Mouse (Mus musculus) C2C12 (cell line): Measurements from ENCODE around the gene Olfr1089. TPM values are rescaled to one million over a fixed set of nuclear protein-coding genes. Genes with fewer than 3 reads are reported as not detected.

ENCODE experiments used
- H3K27me3 ChIP-seq: one replicate; pipeline ENCODE4 v1.6.1; 2011; ENCODE audit not compliant: control insufficient read depth, insufficient read depth, insufficient read length
- H3K36me3 ChIP-seq: one replicate; pipeline ENCODE4 v1.6.1; 2011; ENCODE audit not compliant: control insufficient read depth, insufficient read depth
- H3K4me3 ChIP-seq: one replicate; pipeline ENCODE4 v1.5.1; 2011; ENCODE audit warnings: mild to moderate bottlenecking, control low read depth; ENCODE audit not compliant: poor library complexity, insufficient read depth, severe bottlenecking
- H3K79me2 ChIP-seq: one replicate; pipeline ENCODE4 v1.6.1; 2011; ENCODE audit not compliant: control insufficient read depth, insufficient read depth
- H3K79me3 ChIP-seq: one replicate; pipeline ENCODE4 v1.6.1; 2011; ENCODE audit warnings: low read depth, control low read depth
- H3ac ChIP-seq: one replicate; pipeline ENCODE3; 2011; ENCODE audit warnings: low read depth; ENCODE audit not compliant: control insufficient read depth, insufficient read length
- CEBPB ChIP-seq: IDR thresholded peaks from one replicate; pipeline ENCODE4 v1.6.1; 2011; ENCODE audit warnings: low read depth, mild to moderate bottlenecking, control low read depth, moderate library complexity
- CTCF ChIP-seq: IDR thresholded peaks from one replicate; pipeline ENCODE4 v1.5.1; 2011; ENCODE audit not compliant: control insufficient read depth, insufficient read depth, insufficient read length
- FOSL1 ChIP-seq: IDR thresholded peaks from one replicate; pipeline ENCODE4 v1.8.0; 2011; ENCODE audit warnings: mild to moderate bottlenecking, low read length; ENCODE audit not compliant: poor library complexity, insufficient read depth, severe bottlenecking
- MAX ChIP-seq: IDR thresholded peaks from one replicate; pipeline ENCODE4 v1.6.1; 2011; ENCODE audit warnings: mild to moderate bottlenecking, control low read depth
- MYOD1 ChIP-seq: IDR thresholded peaks from one replicate; pipeline ENCODE4 v1.6.1; 2011; ENCODE audit warnings: low read depth; ENCODE audit not compliant: control insufficient read depth, insufficient read length
- MYOG ChIP-seq: IDR thresholded peaks from one replicate; pipeline ENCODE4 v1.6.1; 2011; ENCODE audit not compliant: control insufficient read depth, insufficient read length; ENCODE audit errors: extremely low read depth
- USF1 ChIP-seq: IDR thresholded peaks from one replicate; pipeline ENCODE4 v1.6.1; 2011; ENCODE audit warnings: low read depth, mild to moderate bottlenecking, control low read depth, moderate library complexity
- long read RNA-seq, 2 experiments: library from polyadenylated mRNA; unstranded; transcript quantifications; one replicate each; pipeline ENCODE4 v2.0.0; 2019 to 2020
- polyA plus RNA-seq: library from polyadenylated mRNA; unstranded; fragments of >200 nt; fragmentation: generic; extraction: Trizol; gene quantifications from one replicate; pipeline ENCODE4 v1.2.1, GENCODE M21; 2012; ENCODE audit warnings: missing spikeins

Olfr1089 gene
- polyA plus RNA-seq: not detected
- long read RNA-seq, experiment 1: 0 reads
- long read RNA-seq, experiment 2: 0 reads

DNA sequence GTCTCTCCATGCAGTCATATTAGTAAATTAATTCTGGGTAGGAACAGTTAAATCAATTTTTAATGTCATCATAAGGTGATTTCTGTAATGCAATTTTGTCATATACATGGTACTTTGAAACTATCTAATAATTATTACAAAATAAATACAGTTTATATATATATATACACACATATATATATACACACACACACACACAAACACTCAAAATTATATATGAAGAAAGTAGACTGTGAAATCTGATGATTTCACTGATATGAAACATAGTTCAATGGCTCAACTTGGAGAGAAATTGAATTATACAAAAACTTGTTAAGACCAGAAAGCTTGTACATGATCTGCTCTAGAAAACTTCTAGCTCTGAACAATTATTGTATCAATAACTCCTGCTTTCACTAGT, at the start of gene Olfr1089:
Olfr1089 (minus strand) TSS at position 101 of the 400 bp plus-strand sequence.
- TF ChIP-seq MAX: no peak
- no peak for TF ChIP-seq MYOG
- no peak for TF ChIP-seq USF1
- Histone ChIP-seq H3K4me3 (no peak within 1 kb of the TSS), H3K79me2 (no peaks in the 10 kb centered on the region), H3K36me3 (no peaks in the 10 kb centered on the region), H3K27me3 (no peaks in the 10 kb centered on the region), H3K79me3 (no peaks in the 10 kb centered on the region), H3ac (no peak within 1 kb of the TSS)

DNA sequence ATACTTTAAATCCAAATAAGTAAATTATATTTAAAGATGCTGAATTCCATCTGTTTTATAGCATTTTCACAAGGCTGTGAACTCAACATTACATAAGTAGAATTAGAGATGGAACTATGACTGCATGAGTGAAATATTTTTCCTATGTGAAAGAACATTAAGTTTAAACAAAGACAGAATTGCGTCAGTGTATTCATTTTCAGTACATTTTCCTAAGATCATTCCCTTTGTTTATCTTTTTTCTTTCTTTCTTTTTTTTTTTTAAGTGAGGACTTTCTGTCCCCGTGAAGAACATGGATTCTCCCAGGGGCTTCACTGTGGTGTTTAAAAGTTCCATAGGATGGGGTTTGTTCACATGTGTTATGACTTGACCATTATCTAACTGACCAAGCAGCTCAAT, 48.7 kb upstream of the Olfr1089 start, which contains the start of gene Olfr1093:
Olfr1093 (plus strand) TSS at position 301 of the 400 bp plus-strand sequence.
- Histone ChIP-seq H3K27me3 (no peaks in the 10 kb centered on the region), H3ac (no peak within 1 kb of the TSS), H3K36me3 (no peaks in the 10 kb centered on the region), H3K79me2 (no peaks in the 10 kb centered on the region), H3K4me3 (no peak within 1 kb of the TSS), H3K79me3 (no peaks in the 10 kb centered on the region)
- TF ChIP-seq MYOG: no peak

DNA sequence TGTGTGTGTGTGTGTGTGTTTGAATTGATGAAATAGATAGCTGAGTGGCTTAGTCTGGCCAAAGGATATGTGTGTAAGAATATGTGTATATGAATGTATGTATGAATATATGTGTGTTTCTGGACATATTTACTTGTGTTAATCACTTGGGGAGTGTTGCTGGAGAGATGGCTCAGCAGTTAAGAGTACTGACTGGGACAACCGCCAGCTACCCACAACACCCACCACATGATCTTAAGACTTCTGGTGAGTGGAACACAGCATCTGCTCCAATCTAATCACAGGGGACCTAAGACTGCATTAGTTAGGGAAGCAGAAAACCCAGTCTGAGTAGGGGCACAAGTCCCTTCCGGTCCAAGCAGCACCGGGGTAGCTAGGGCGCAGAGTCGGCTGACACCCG, 27.5 kb upstream of the Olfr1089 start:
- Histone ChIP-seq H3K4me3 (no peak overlapping the region), H3K27me3 (no peaks in the 10 kb centered on the region)
- TF ChIP-seq CTCF: no peak
- TF ChIP-seq MYOG: no peak
- no peak for TF ChIP-seq MAX
- TF ChIP-seq FOSL1: no peak

DNA sequence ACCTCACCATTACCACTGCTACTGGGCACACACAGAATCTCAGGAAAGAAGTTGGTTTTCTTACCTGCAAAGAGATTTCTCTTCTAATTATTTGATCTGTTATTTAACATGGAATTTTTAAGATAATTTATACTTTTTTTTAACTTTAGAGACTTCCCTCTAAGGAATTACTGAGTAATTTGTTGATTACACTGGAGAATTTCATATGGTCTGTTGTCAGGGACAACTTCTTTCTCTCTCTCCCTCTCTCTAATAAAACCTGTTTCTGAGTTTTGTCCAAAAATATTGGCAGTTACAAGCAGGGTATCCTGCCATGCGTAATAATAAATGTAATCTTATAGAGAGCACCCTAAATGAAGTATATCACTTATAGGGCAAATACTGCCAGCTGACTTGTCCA, 25.4 kb upstream of the Olfr1089 start, which contains the start of gene Olfr1090:
Olfr1090 (minus strand) TSS at position 101 of the 400 bp plus-strand sequence.
- no peaks in the 10 kb centered on the region for H3K27me3 ChIP-seq
- no peaks in the 10 kb centered on the region for H3K79me2 ChIP-seq
- no peak within 1 kb of the TSS for H3K4me3 ChIP-seq
- TF ChIP-seq USF1 (no peak), MYOG (no peak), CTCF (no peak), CEBPB (no peak), FOSL1 (no peak), MAX (no peak), MYOD1 (no peak)
- H3K36me3 ChIP-seq: no peaks in the 10 kb centered on the region
- H3ac ChIP-seq: no peak within 1 kb of the TSS
- H3K79me3 ChIP-seq: no peaks in the 10 kb centered on the region

More for the DNA sequence above, 27.5 kb upstream of the Olfr1089 start:
- H3K79me3 ChIP-seq: no peaks in the 10 kb centered on the region
- H3K36me3 ChIP-seq: no peaks in the 10 kb centered on the region
- H3K79me2 ChIP-seq: no peaks in the 10 kb centered on the region
- H3ac ChIP-seq: no peak overlapping the region

DNA sequence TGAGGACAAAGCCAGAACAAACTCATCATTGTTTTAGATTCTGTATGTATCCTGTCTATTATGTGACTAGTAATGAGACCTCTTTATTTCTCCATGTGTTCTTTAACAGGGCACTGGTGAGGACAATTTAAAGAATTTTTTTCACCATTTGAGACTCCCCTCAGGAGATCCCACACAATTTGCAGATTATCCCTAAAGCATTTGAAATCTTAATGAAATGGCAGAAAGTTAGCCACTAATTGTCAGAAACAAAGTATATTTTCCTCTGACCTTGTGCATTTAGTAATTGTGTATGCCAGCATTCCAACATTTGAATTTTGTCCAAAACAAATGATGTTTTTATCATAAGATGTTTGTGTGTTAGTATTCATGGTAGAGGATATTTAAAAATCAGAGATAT, 35.2 kb downstream of the Olfr1089 start, which contains the start of gene Olfr1087:
Olfr1087 (minus strand) TSS at position 101 of the 400 bp plus-strand sequence.
- H3ac ChIP-seq: no peak within 1 kb of the TSS
- no peak within 1 kb of the TSS for H3K4me3 ChIP-seq
- H3K36me3 ChIP-seq: no peaks in the 10 kb centered on the region
- no peaks in the 10 kb centered on the region for H3K79me2 ChIP-seq
- H3K79me3 ChIP-seq: no peaks in the 10 kb centered on the region
- TF ChIP-seq CTCF: no peak
- TF ChIP-seq MYOG: no peak
- TF ChIP-seq MYOD1: no peak
- TF ChIP-seq USF1: no peak
- TF ChIP-seq FOSL1: no peak
- TF ChIP-seq CEBPB: no peak
- TF ChIP-seq MAX: no peak
- H3K27me3 ChIP-seq: no peaks in the 10 kb centered on the region

Other genes with a start within 250 kb of the Olfr1089 start
- not detected for gene Olfr228, start 246.3 kb downstream of the Olfr1089 start, polyA plus RNA-seq
- gene Olfr1076, start 225.2 kb downstream of the Olfr1089 start, polyA plus RNA-seq: not detected
- not detected for gene Olfr1079, start 191.2 kb downstream of the Olfr1089 start, polyA plus RNA-seq
- not detected for gene Olfr1080, start 175.5 kb downstream of the Olfr1089 start, polyA plus RNA-seq
- gene Olfr1082, start 134.7 kb downstream of the Olfr1089 start, polyA plus RNA-seq: not detected
- not detected for gene Olfr1084, start 94.0 kb downstream of the Olfr1089 start, polyA plus RNA-seq
- not detected for gene Olfr1085, start 71.7 kb downstream of the Olfr1089 start, polyA plus RNA-seq
- not detected for gene Olfr1086, start 53.6 kb downstream of the Olfr1089 start, polyA plus RNA-seq
- not detected for gene Olfr1087, start 35.3 kb downstream of the Olfr1089 start, polyA plus RNA-seq
- not detected for gene Olfr1090, start 25.3 kb upstream of the Olfr1089 start, polyA plus RNA-seq
- gene Olfr1093, start 48.8 kb upstream of the Olfr1089 start, polyA plus RNA-seq: not detected
- not detected for gene Olfr141, start 76.3 kb upstream of the Olfr1089 start, polyA plus RNA-seq
- not detected for gene Olfr1094, start 91.0 kb upstream of the Olfr1089 start, polyA plus RNA-seq
- gene Olfr1095, start 118.0 kb upstream of the Olfr1089 start, polyA plus RNA-seq: not detected
- gene Gm13723, start 141.1 kb upstream of the Olfr1089 start, polyA plus RNA-seq: not detected
- gene Olfr1097, start 158.5 kb upstream of the Olfr1089 start, polyA plus RNA-seq: not detected
- not detected for gene Olfr1098, start 190.8 kb upstream of the Olfr1089 start, polyA plus RNA-seq
- gene Olfr1099, start 227.0 kb upstream of the Olfr1089 start, polyA plus RNA-seq: not detected
- gene Olfr1100, start 246.3 kb upstream of the Olfr1089 start, polyA plus RNA-seq: not detected